Mouse (Mus musculus): ENCODE measurements around the gene Mapkapk3. TPM values are rescaled to one million over a fixed set of nuclear protein-coding genes. Genes with fewer than 3 reads are reported as not detected.
A peak's percentile ranks its signal among the peaks of the same experiment; 100 is the strongest.

Mapkapk3 gene
- total and polyA plus RNA-seq, 3 experiments = 42.3 to 49.9 TPM; not detected in 1

DNA sequence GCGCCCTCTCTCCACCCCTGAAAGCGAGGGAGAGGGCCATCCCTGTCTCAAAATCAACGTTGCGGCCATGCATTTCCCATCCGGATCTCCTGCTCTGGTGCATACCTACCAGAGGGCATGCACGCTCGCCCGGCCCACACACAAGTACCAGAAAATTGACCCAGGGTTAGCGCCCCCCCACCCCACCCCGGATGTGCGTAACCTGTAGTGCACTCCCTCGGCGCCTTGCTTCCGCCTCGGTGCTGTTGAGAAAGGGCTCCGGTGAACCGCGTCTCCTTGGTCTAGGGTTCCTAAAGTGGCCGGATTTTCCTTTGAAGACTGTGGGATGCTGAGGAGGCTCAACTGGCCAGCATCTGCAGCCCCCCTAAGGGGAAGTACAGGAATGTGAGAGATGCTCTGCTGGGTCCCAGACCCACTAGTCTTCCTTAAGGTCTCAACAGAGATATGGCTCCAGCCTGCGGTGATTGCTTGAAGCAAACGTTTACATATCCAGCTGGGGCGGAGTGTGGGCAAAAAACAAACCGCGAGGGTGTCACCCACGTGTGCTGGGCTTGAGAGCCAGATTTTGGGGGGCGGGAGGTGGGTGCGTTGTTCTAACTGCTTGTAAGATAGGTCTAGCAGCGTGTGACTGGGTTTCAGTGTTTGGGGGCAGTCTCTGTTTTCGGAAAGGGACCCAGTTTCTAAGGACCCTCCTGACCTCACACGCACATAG, 48.7 kb upstream of the Mapkapk3 start, which contains the start of gene Hemk1 (continued):
- TF ChIP-seq JUND (IDR thresholded peaks at IDR 0.05; ENCODE audit: low read depth, low read length) = no peak; the same call in 1 of the 2 replicates
- TF ChIP-seq RCOR1 (IDR thresholded peaks at IDR 0.05; ENCODE audit: low read depth, low read length) = peak; percentile 76
- TF ChIP-seq UBTF (IDR thresholded peaks at IDR 0.05; ENCODE audit: borderline replicate concordance, insufficient read depth, low read depth, low read length) = no peak
- TF ChIP-seq GABPA (IDR thresholded peaks at IDR 0.05; ENCODE audit: low read depth, low read length) = no peak
- TF ChIP-seq MEF2A (IDR thresholded peaks at IDR 0.05; ENCODE audit: extremely low read depth, insufficient replicate concordance, low read depth, low read length, poor library complexity, severe bottlenecking) = no peak
- TF ChIP-seq POLR2AphosphoS2 (IDR thresholded peaks at IDR 0.05; ENCODE audit: low read length) = peak; percentile 63; the same call in 1 of the 2 replicates
- TF ChIP-seq POLR2AphosphoS5 (IDR thresholded peaks at IDR 0.05; ENCODE audit: borderline replicate concordance, low read depth, low read length) = no peak
- peak; percentile 68; the same call in 1 of the 2 replicates for TF ChIP-seq ZMIZ1 (IDR thresholded peaks at IDR 0.05; ENCODE audit: low read depth, low read length)
- peak in 1 of 2 experiments; percentile 29; a peak in 2 of 4 replicates for TF ChIP-seq EP300 (IDR thresholded peaks at IDR 0.05; ENCODE audit: low read depth in 1 of 2, low read length in 2 of 2)

- H3K36me3 ChIP-seq (ENCODE audit: control insufficient read depth in 1 of 2, insufficient read depth in 2 of 2, low read length in 2 of 2) = peaks cover 0 to 13% of the 10 kb centered on the region in 2 experiments; a peak in 2 of 4 replicates
- no peaks in the 10 kb centered on the region for H3K9me3 ChIP-seq (replicated peaks; ENCODE audit: insufficient read depth, low read length)
- no peak overlapping the region for H3K4me3 ChIP-seq (ENCODE audit: control insufficient read depth in 1 of 2, insufficient read depth in 1 of 2, low read depth in 2 of 2, low read length in 2 of 2)
- no peak overlapping the region for H3K9ac ChIP-seq (ENCODE audit: control insufficient read depth, low read depth, low read length, poor library complexity, severe bottlenecking)
- no peaks in the 10 kb centered on the region for H3K27me3 ChIP-seq (ENCODE audit: control insufficient read depth in 1 of 2, insufficient read depth in 2 of 2, low read length in 2 of 2)
- peaks cover 0 to 23% of the 10 kb centered on the region in 2 experiments; a peak in 2 of 4 replicates for H3K4me1 ChIP-seq (ENCODE audit: control insufficient read depth in 1 of 2, insufficient read depth in 2 of 2, low read length in 2 of 2)
- DNase-seq (ENCODE audit: low read depth, low spot score) = no peak
- H3K79me2 ChIP-seq (ENCODE audit: control insufficient read depth, insufficient read depth, low read length, poor library complexity) = peaks cover 4% of the 10 kb centered on the region; the same call in 1 of the 2 replicates
- no peak overlapping the region for H3K27ac ChIP-seq (ENCODE audit: control insufficient read depth, low read depth, low read length)
- TF ChIP-seq MEF2A (IDR thresholded peaks at IDR 0.05; ENCODE audit: extremely low read depth, insufficient replicate concordance, low read depth, low read length, poor library complexity, severe bottlenecking) (no peak), JUND (IDR thresholded peaks at IDR 0.05; ENCODE audit: low read depth, low read length) (no peak), POLR2AphosphoS5 (IDR thresholded peaks at IDR 0.05; ENCODE audit: borderline replicate concordance, low read depth, low read length) (no peak), ZKSCAN1 (IDR thresholded peaks at IDR 0.05; ENCODE audit: low read depth, low read length) (no peak), NELFE (IDR thresholded peaks at IDR 0.05; ENCODE audit: low read depth, low read length) (no peak), UBTF (IDR thresholded peaks at IDR 0.05; ENCODE audit: borderline replicate concordance, insufficient read depth, low read depth, low read length) (no peak), ZMIZ1 (IDR thresholded peaks at IDR 0.05; ENCODE audit: low read depth, low read length) (no peak), RCOR1 (IDR thresholded peaks at IDR 0.05; ENCODE audit: low read depth, low read length) (no peak), KAT2A (conservative IDR thresholded peaks at IDR 0.05; ENCODE audit: low read depth, low read length) (no peak), BHLHE40 (IDR thresholded peaks at IDR 0.05; ENCODE audit: borderline replicate concordance, low read depth, low read length) (no peak), CHD1 (IDR thresholded peaks at IDR 0.05; ENCODE audit: low read depth, low read length) (no peak), SIN3A (IDR thresholded peaks at IDR 0.05; ENCODE audit: low read length) (no peak), TAL1 (IDR thresholded peaks at IDR 0.05; ENCODE audit: low read length) (no peak), USF1 (IDR thresholded peaks at IDR 0.05; ENCODE audit: low read depth, low read length) (no peak), E2F4 (IDR thresholded peaks at IDR 0.05; ENCODE audit: borderline replicate concordance, low read depth, low read length) (no peak), MAX (IDR thresholded peaks at IDR 0.05; ENCODE audit: low read length) (no peak), ELF1 (IDR thresholded peaks at IDR 0.05; ENCODE audit: low read depth, low read length) (no peak), CTCF (IDR thresholded peaks at IDR 0.05 in 2 of 3, conservative IDR thresholded peaks at IDR 0.05 in 1 of 3; ENCODE audit: control insufficient read depth in 1 of 3, insufficient read depth in 1 of 3, low read depth in 2 of 3, low read length in 3 of 3, poor library complexity in 1 of 3, severe bottlenecking in 1 of 3) (no peak), MYC (IDR thresholded peaks at IDR 0.05; ENCODE audit: low read depth, low read length) (no peak), MAZ (IDR thresholded peaks at IDR 0.05; ENCODE audit: low read depth, low read length) (no peak)
These were observed 46.7 kb upstream of the Mapkapk3 start for GRCm38 (mm10) chr9:107336386-107336785.
